Mouse (Mus musculus) CD8-positive naive resting alpha-beta T cell, adult 2 months (primary cell): ENCODE data around the gene Cpne8.

Experiments
- DNase-seq, 2 experiments: peaks; one replicate each; pipeline ENCODE4 v3.0.0; 2022; ENCODE audit warnings: low read depth in 2 of 2, low spot score in 2 of 2

Cpne8 gene

DNA sequence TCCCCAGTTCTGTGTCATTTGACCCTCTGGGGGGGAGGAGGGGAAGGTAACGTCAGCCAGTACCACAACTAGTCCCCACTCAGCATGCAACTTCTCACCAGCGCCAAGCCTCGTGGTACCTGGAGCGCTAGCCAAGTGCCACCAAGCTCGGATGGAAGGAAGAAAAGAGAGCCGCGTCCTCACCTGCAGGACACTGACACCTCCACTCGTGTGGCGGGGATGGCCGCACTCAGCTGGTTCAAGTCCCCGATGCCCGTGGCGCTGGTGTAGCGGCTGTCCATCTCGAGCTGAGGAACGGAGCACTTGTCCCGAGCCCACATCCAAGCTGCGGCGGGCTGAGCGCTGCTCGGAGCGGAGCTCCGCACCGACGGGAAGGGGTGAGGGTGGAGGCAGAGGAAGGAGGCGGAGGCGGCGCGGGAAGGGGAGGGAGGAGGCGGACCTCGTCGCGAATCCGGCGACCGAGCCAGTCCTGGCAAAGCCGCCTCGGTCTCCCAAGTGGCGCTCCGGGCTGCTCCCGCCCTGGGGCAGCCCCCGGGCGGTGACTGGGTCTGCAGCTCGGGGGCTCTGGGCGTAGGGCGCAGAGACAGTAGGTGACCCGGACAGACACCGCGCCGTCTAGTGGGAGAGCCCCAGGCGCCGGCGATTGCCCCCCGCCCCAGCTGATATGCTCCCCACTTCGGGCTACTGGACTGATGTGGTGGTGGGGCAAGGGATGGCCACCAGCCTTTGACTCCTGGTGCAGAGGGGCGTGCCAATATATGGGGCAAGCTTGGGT lies at the start of gene Cpne8:
Cpne8 (minus strand) TSS at position 448 of the 775 bp plus-strand sequence.
- DNase-seq = peak in 1 of 2 experiments; percentile 6

DNA sequence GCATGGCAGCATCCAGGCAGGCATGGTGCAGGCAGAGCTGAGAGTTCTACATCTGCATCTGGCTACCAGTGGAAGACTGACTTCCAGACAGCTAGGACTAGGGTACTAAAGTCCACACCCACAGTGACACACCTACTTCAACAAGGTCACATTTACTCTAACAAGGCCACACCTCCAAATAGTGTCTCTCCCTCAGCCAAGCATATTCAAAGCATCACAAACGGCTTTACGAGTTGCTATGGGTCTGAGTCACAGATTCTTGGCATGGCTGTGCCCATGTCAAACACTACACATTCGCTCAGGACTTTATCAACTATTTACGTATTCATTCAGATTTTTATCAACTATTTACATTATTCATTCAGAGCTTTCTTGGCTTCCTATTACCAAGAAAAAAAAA lies 38.5 kb upstream of the Cpne8 start:
- no peak for DNase-seq

DNA sequence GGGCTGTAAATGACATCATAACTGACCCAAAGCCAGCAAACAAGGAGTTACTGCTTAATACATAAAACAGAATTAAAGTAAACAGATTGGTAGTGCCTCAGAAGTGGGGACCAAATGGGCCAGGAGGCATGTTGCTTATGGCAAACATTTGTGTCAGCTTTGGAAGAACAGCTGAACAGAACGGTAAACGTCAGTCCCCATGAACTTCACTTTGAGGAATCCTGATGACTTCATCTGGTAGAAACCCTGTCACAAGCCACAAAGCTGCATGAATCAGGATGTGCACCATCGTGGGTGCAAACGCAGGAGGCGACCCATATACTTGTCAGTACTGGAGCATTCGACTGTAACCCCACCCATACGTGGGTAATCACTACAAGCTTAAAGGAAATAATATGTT lies 30.1 kb upstream of the Cpne8 start:
- no peak for DNase-seq

DNA sequence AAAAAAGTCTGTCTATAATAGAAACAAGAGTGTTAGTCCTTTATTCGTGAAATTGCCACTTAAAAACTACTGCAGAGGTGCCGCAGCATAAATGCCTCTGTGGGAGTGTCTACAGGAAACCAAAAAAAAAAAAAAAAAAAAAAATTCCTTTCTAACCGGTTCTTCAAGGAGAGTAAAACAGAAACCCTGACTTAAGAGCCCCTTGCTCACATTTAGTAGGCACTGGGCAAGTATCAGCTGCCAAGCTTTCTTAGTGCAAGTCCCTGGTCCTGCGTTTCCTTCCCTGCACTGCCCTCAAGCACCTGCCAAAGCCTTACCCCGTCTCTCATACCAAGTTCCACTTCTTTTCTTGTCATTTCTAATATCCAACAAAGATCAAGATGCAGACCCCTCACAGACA lies 25.1 kb upstream of the Cpne8 start:
- no peak for DNase-seq

DNA sequence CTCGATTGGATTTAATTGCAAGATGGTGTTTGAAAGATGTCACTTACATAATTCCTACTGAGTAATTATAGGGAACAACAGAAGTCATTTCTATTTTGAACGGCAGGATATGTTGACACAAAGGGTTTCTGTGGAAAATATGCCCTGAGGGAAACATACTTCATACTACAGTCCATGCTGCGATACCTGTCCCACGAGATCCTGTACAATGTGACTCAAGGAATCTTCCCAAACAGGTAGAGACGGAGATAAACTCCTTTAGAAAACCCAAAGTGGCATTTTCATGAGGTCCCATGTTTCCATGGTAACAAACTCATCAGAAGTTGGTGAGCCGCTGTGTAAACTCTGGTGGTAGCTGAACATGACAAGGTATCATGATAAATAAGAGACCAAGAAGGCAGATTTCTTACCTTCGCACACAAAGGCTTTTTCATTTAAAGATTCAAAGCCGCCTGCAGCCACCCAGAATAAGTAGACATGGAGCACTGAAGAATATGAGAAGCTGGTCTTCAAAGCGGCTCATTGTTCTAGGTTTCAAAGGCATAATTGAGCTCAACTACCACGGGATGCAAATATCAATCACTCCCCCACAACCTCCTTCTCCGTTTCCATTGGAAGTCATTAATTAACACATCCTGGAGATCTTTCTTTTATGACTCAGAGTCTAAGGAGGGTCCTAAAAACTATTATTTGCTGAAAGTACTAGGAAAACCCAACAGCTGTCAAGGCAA lies 24.4 kb upstream of the Cpne8 start:
- DNase-seq = no peak

DNA sequence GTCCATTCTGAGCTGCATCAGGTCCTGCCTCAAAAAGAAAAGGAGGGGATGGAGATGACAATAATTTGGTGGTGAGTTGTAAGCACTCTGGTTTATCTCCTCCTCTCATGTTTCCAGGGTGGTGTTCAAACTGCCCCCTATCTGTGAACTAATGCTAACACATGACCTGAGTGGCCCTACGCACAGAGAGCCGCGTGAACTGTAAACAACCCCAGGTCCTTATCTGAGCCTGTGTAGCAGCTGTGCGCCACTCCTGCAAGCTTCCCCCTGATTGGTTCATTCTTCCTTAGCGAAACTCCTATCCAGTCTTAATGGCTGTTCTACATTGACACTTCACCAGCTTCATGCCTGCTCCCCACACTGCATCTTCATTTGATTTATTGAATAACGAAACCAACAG lies 7.5 kb upstream of the Cpne8 start:
- no peak for DNase-seq

DNA sequence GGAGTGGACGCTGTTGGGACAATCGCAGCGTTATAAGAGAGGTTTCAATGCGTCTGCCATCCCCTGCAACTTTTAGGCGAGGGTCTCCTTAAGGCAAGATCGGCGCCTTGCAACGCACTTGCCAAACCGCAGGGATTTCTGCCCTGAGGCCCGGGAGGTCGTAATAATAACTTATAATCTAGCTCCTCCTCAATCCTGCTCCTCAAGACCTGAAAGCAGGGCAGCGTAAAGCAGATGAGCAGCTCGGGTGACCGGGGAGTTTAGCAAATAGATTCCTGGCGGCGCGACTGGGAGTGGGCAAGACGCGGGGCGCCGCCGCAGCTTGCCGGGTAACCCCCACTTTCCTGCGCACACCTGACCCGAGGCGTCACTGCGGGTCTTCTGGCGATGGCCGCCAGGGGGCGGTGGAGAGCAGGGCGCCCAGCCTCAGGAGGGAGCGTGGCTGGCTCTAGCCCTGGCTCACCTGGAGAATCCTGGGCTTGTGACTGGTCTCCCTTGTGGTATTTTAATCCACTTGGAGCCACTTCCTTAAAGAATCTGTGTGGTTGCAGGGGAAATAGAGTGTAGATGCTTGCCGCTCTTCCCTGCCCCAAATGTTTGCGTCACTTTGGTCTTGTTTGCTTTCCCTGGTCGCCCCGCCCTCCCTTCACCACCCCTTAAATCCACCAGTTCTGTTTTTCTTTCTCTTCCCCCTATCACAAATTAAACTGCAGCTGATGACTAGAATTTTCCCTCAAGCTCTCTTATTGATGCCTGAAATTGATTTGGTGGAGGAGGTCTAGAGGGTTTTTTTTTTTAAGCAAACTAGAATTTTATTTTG lies 738 bp upstream of the Cpne8 start:
- peak in 1 of 2 experiments; percentile 2 for DNase-seq

DNA sequence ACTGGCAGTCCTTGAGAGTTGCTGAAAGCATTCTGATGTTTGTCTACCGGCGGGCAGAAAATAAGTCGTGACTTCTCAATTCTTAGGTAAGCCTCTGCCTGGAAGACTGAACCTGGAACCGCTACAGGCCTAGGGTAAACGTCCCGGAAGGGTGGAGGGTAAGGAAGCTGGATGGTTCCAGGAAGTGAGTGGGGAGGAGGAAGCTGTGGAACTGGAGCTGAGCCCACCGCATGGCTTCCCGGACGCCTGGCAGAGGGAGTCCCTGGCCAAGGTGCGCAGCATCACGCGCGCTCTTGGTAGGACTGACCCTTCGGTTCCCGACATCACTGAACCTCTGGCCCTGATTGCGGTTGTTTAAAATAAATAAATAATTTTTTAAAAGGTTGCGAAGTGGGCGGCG lies 744 bp downstream of the Cpne8 start:
- no peak for DNase-seq

DNA sequence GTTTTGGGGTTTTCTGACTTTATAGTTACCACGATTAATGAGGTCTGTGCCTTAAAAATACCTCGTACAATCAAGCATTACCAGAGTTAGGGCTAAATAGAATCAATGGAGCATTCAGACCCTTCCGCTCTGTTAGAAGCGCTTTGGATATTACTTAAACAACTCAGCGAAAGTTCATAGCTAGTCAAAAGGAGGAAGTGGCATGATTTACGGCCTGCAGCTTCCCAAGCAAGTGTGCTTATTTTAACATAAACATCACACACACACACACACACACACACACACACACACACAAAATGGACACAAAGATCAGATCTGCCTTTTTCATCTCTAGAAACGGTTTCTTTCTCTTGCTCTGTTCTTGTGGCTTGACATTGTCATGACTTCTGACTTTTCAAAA lies 9.7 kb downstream of the Cpne8 start:
- no peak for DNase-seq

DNA sequence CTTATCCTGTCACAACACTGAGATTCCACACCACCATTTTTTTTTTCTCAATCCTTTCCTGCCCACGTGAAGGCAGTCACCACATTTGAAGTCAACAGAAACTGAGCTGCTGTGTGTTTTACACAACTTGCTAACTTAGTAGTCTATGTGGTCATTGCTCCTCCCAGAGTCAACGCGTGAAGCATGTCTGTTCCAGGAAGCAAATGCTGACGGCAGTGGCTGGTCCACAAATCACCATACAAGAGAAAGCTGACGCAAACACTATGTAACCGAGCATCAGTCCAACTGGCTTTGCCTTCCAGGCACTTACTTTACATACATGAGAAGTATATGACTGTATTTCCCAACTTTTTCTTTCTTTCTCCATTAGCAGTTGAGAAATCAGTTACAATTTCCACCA lies 12.3 kb downstream of the Cpne8 start:
- no peak for DNase-seq

DNA sequence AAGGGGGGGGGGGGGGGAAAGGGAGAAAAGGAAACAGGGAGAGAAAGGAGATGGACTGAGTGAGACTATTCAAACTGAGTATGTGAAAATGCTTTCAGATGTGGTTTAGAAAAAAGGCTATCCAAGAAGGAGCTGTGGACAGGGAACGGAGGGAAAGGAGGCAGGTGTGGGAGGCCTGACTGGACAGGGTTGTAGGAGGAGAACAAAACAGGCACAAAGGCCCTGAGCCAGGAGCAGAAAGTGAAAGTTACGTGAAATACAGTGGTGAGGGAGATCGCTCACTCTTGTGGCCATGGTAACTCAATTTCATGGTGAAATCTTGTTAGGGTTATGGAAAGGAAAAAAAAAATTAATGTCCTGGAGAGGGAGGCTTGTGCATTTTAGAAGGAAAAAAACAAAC lies 14.6 kb downstream of the Cpne8 start:
- DNase-seq = no peak

DNA sequence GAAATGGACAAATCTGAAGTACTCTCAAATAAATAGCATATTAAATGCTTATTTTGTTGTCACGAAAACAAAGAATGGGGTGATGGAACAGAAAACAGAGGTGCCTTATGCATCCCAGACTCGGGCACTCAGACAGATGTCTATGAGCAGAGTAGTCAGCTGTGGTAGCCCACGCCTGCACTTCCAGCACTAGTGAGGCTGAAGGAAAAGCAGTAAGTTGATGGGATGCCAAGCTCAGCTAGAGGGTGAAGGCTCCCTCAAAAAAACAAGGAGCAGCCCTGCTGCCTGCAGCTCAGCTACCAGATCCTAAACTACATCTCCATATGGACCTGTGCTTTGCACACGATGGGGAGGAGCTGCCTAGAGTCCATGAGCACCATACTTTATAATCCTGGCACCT lies 15.6 kb downstream of the Cpne8 start:
- no peak for DNase-seq

DNA sequence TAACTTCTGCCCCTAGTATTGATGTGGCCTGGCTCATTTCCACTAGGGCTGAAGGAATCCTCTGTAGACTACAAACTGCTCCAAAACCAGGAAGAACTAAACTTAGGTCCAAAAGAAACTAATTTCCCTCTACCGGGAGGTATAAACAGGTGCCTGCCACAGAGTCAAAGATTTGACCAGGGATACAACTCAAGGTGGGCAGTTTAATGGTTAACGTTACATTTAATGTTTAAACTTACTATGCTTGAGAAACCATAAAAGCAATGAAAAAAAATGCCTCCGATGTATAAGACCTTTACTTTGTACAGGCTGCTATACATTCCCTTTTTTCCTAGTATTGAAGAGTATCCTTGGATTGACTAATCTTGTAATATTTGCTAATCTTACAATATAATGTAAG lies 18.5 kb downstream of the Cpne8 start:
- no peak for DNase-seq

DNA sequence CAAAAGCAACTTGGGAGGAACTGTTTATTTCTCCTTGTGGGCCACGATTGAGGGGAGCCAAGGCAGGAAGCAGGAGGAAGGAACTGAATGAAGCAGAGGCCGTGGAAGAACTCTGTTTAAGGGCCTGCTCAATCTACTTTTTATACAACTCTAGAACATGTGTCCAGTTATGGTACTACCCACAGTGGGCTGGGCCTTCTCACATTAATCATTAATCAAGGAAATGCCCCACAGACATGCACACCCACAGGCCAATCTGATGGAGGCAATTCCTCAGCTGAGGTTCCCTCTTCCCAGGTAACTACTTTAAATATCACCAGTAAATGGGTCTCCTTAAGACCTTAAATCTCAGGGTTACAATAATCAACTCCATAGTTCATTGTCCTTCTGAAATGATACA lies 21.2 kb downstream of the Cpne8 start:
- no peak for DNase-seq

DNA sequence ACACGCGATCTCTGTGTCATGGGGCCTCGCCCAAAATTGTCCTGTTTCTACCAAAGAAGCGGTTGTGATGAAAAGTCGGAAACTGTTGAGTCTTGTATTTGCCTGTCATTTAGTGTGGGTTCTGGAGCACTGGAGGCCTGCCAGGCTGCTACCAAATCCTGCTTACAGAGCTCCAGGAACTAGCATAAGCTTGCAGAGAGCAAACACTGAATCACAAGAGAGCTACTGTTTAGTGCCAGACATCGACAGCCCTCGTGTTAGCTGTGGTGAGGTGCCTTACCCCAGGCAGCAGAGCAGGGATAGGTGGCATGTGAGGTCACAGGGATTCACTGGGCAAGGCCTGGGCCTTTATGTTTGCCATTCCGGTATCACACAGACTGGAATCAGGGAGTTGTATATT lies 22.7 kb downstream of the Cpne8 start:
- no peak for DNase-seq

DNA sequence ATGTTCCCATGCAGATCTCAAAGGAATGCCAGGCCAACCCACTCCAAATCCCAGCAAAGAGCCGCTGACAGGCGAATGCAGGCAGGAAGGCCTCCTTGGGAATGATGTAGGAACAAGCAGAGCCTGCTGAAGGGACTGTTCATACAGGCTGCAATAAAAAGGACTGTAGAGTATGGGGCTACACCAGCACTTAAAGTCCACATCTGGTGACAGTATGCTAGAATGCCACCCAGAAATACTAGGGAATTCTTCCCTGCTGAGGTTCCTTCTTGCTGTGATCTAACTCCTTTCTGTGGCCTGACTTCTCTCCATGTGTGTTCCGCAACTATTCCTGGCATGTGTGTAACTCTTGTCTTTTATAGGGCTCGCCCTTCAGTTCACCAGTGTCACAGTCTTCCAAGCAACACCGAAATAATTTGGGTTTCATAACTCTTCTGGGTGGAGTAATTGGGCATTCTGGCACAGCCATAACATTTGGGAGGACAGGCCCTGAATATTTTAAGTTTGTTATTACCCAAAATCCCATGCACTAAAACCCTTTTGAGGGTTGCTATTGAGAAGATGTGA lies 32.1 kb downstream of the Cpne8 start:
- no peak for DNase-seq

DNA sequence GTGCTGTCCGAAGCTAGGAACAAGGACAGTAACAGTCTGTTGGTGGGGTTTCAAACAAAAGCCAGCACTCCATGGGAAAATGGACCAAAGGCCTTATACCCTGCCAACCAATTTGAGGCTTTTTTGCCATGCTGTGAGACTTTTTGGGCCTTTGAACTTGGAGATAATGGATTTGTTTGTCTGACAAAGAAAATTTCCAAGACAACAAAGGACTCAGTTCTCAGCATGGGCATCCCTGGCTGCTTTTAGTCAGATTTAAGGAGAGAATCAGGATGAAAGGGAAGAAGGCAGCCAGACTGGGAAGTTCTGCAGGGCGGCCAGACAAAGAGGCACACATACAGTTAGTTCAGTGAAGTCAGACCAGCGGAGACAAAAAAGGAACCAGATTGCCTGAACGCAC lies 32.9 kb downstream of the Cpne8 start:
- DNase-seq = no peak

DNA sequence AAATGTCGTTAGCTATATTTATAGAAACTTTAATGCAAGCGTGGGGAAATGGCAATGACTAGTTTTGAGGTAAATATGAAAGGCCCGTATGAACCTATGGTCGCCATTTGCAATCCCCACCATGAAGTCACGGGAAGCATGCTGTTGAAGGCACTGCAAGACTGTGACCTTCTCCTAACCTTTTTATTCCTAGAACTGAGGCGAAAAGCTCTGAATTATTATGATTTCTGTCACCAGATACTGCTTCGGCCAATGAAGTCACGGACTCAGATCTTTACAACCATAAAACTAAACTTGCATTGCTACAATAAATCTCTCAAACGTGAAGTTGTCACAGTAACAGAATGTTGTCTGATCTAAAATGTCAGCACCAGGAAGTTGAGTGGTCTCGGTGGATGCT lies 33.4 kb downstream of the Cpne8 start:
- no peak for DNase-seq

DNA sequence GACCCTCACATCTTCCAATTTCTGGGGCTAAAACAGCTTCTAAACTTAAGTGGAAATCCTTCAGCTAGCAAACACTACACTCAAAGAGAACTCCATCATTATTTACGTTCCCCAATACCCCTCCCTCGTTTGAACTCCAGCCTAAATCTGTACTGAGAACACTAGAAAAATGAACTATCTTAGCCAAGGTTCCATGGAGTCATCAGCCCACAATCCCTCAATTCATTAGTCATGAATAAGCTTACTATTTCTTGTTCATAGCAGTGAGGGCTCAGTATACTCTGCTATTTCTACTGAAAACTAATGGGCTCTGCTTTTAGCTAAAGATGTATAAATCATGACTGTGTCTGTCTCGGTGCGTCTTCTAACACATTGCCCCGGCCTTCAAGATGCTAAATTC lies 55.0 kb downstream of the Cpne8 start:
- DNase-seq = no peak

DNA sequence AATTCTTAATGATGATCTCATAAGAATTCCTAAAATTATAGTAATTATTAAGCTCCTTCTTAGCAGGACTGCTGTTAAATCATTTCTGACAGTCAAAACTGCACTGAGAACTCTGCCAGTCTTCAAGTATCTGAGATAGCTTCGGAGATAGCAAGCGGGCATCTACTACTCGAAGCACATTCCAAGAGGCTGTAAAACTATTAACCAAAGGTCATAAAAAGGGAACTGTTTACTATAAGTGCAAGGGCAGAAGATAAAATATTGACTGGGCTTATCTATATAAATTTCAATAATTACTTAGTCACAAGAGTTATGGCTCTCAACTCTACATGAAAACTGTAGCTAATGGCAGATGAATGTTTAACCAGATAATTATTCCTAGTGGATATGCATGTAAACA lies 57.2 kb downstream of the Cpne8 start:
- no peak for DNase-seq

DNA sequence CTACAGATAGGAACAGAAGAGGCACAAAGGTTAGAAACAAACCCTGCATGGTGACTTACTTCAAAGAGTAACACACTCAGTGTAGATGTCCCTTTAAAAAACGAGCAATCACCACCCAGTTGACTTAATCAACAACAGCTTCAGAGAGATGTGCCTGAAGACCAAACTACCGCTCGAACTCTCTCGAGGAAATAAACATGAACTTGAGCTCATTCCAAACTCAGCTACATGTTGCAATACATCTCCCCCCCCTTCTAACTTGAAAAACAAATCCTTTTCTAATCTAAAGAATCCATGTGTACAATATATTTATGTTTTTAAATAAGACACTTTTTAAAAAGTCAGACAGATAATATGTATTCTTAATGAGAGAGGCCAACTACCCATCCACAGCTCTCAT lies 59.5 kb downstream of the Cpne8 start:
- DNase-seq = no peak
